12 mouse cellular contexts compared by ENCODE assay signal in genomic region chr16:19848395-19848794, GRCm38 (mm10).
DNase-seq lines count a peak whose midpoint lies in the region; ATAC-seq and TF ChIP-seq lines count a peak whose summit lies in the region.
"Had no signal": no experiment of that assay in that cellular context is flagged by ENCODE, and none has a peak within 500 bp of the region (broad histone marks: within the 10 kb centered on the region; RNA-seq: fewer than 3 reads in every experiment).

No protein-coding gene starts in this region.

- peak; percentile 1 for DNase-seq in cerebellum, adult 9-10 months
- DNase-seq in cerebellum, postnatal 4 days (ENCODE audit: low spot score in 2 of 2) = no peak
- peak; percentile 20 for DNase-seq in liver, adult 2 months (ENCODE audit: extremely low read depth, low read depth, low spot score)
- no peak for DNase-seq in liver, embryonic 11.5 days (ENCODE audit: low spot score)
- no peak for DNase-seq in Patski (ENCODE audit: low read depth, low spot score)
- DNase-seq in yolk sac, embryonic 10.5 days (ENCODE audit: low spot score) = no peak
- no peak for DNase-seq in frontal cortex, postnatal 14 days (ENCODE audit: low spot score in 2 of 2)
- DNase-seq: right cerebral cortex, adult 18-20 months had no signal

- no peaks in the 10 kb centered on the region for H3K79me2 ChIP-seq in liver, adult 2 months (ENCODE audit: control insufficient read depth, insufficient read depth, low read length)

- TF ChIP-seq CTCF in liver, adult 2 months (IDR thresholded peaks at IDR 0.05; ENCODE audit: low read depth, low read length) = peak; percentile 38; the same call in 1 of the 2 replicates
- TF ChIP-seq CTCF in Patski (IDR thresholded peaks at IDR 0.05) = peak; percentile 39

- H3K4me2 ChIP-seq in liver, embryonic 11.5 days = no peak overlapping the region
- H3K4me2 ChIP-seq: heart, embryonic 15.5 days; lung, embryonic 15.5 days had no signal

- CTCF ChIA-PET in Patski (lab: Charles Lee) = interaction anchor here (1.1 kb wide), 1 partner anchor 8 kb away, joined by 3 read pairs; no protein-coding TSS in a partner anchor

- H3K9me3 ChIP-seq in liver, embryonic 11.5 days (ENCODE audit: control insufficient read depth, low read length) = 0 out of 2 replicates have a peak, but pooled peaks cover 2% of the 10 kb centered on the region
- H3K9me3 ChIP-seq: heart, embryonic 15.5 days; lung, embryonic 15.5 days had no signal

- H3K27me3 ChIP-seq in liver, adult 2 months (ENCODE audit: control insufficient read depth, insufficient read depth, low read length) = no peaks in the 10 kb centered on the region
- no peaks in the 10 kb centered on the region for H3K27me3 ChIP-seq in liver, embryonic 11.5 days (replicated peaks; ENCODE audit: control insufficient read depth, insufficient read depth, low read length)
- H3K27me3 ChIP-seq in Patski = peaks cover 27% of the 10 kb centered on the region
- H3K27me3 ChIP-seq: heart, embryonic 15.5 days; lung, embryonic 15.5 days had no signal

- H3K4me1 ChIP-seq in liver, adult 2 months (ENCODE audit: control insufficient read depth, insufficient read depth, low read length) = no peaks in the 10 kb centered on the region
- no peaks in the 10 kb centered on the region for H3K4me1 ChIP-seq in liver, embryonic 11.5 days (replicated peaks; ENCODE audit: control insufficient read depth, insufficient read depth, low read length)
- H3K4me1 ChIP-seq: heart, embryonic 15.5 days; lung, embryonic 15.5 days had no signal

- H3K36me3 ChIP-seq in liver, adult 2 months (ENCODE audit: control insufficient read depth, insufficient read depth, low read length) = no peaks in the 10 kb centered on the region
- no peaks in the 10 kb centered on the region for H3K36me3 ChIP-seq in liver, embryonic 11.5 days (ENCODE audit: control insufficient read depth, insufficient read depth, low read length)
- H3K36me3 ChIP-seq: heart, embryonic 15.5 days; lung, embryonic 15.5 days had no signal

- TF ChIP-seq POLR2A in liver, adult 2 months (IDR thresholded peaks at IDR 0.05; ENCODE audit: extremely low read depth, insufficient read depth, low read length) = no peak

- WGBS in liver, adult 2 months = 28% methylated on average over 1 of the region's 1 CpGs
- WGBS in liver, embryonic 11.5 days = 50% methylated on average over 1 of the region's 1 CpGs

- H3K4me3 ChIP-seq in liver, adult 2 months (ENCODE audit: insufficient read depth, low read depth, low read length) = no peak overlapping the region
- no peak overlapping the region for H3K4me3 ChIP-seq in liver, embryonic 11.5 days (ENCODE audit: low read depth, low read length)
- H3K4me3 ChIP-seq: erythroblast, embryonic 14.5 days; heart, embryonic 15.5 days; lung, embryonic 15.5 days had no signal

- no peak overlapping the region for H3K27ac ChIP-seq in liver, adult 2 months (replicated peaks; ENCODE audit: insufficient read depth, low read depth, low read length)
- H3K27ac ChIP-seq in liver, embryonic 11.5 days (ENCODE audit: low read depth, low read length) = no peak overlapping the region
- H3K27ac ChIP-seq: heart, embryonic 15.5 days; lung, embryonic 15.5 days had no signal

- no peak for ATAC-seq in liver, embryonic 11.5 days (replicated peaks; ENCODE audit: low FRiP score)
- ATAC-seq in Patski = no peak
- ATAC-seq in megakaryocyte-erythroid progenitor cell, adult 5-6 weeks (replicated peaks; ENCODE audit: low FRiP score, low TSS enrichment, poor library complexity, severe bottlenecking) = 0 out of 2 replicates have a peak, but pooled peaks have one; percentile 57

- in situ Hi-C loops in Patski (cut with MboI; ENCODE audit: low pct_unique_long_range_greater_than_20kb) = no loop called here

- H3K9ac ChIP-seq in liver, adult 2 months (ENCODE audit: low read depth, low read length) = no peak overlapping the region
- H3K9ac ChIP-seq in liver, embryonic 11.5 days (ENCODE audit: low read depth, low read length) = no peak overlapping the region
- H3K9ac ChIP-seq: heart, embryonic 15.5 days; lung, embryonic 15.5 days had no signal

- POLR2A ChIA-PET in Patski (lab: Charles Lee) = no interaction called here

Comparison
In these comparisons a context has a peak if more than half of its experiments do, and no peak if none do; other contexts are left out.
1. DNase-seq: peak in cerebellum, adult 9-10 months (single experiment) and liver, adult 2 months (single experiment); none in cerebellum, postnatal 4 days (0 of 2), liver, embryonic 11.5 days (single experiment), Patski (single experiment), yolk sac, embryonic 10.5 days (single experiment) and frontal cortex, postnatal 14 days (0 of 2).